Mouse (Mus musculus) hindbrain, embryonic 15.5 days (tissue): ENCODE measurements around the gene Baz1a. TPM values are rescaled to one million over a fixed set of nuclear protein-coding genes. Genes with fewer than 3 reads are reported as not detected.
"Not testable (repeated sequence)": the region's sequence is repeated elsewhere in the genome, so short reads cannot be mapped to it uniquely, and the experiment has no call there.

ENCODE experiments used
- ATAC-seq: fragments of 200-750 bp; cut with Nextera tagmentation; 2 replicates; pipeline ENCODE4 v1.8.0; 2017; ENCODE audit warnings: low read depth, moderate number of reproducible peaks, moderate TSS enrichment; ENCODE audit not compliant: low FRiP score
- H3K27ac ChIP-seq: fragments of 300-500 bp; sonication (generic); replicated peaks from 2 replicates; pipeline ENCODE4 v1.5.1; 2015; ENCODE audit warnings: mild to moderate bottlenecking, inconsistent platforms
- H3K27me3 ChIP-seq: fragments of 300-500 bp; sonication (generic); 2 replicates; pipeline ENCODE4 v1.6.1; 2015; ENCODE audit warnings: control low read depth, inconsistent platforms
- H3K36me3 ChIP-seq: fragments of 300-500 bp; sonication (generic); 2 replicates; pipeline ENCODE4 v1.6.1; 2015; ENCODE audit warnings: control low read depth, inconsistent platforms
- H3K4me1 ChIP-seq: fragments of 300-500 bp; sonication (generic); replicated peaks from 2 replicates; pipeline ENCODE4 v1.6.1; 2015; ENCODE audit warnings: control low read depth, inconsistent platforms
- H3K4me2 ChIP-seq: fragments of 300-500 bp; sonication (generic); 2 replicates; pipeline ENCODE4 v1.6.1; 2015; ENCODE audit warnings: moderate library complexity, mild to moderate bottlenecking, inconsistent platforms
- H3K4me3 ChIP-seq: fragments of 300-500 bp; sonication (generic); 2 replicates; pipeline ENCODE4 v1.5.1; 2015; ENCODE audit warnings: mild to moderate bottlenecking, inconsistent platforms
- H3K9ac ChIP-seq: fragments of 300-500 bp; sonication (generic); 2 replicates; pipeline ENCODE4 v1.6.1; 2015; ENCODE audit warnings: inconsistent platforms
- H3K9me3 ChIP-seq: fragments of 300-500 bp; sonication (generic); 2 replicates; pipeline ENCODE4 v1.6.1; 2016; ENCODE audit warnings: control low read depth, inconsistent platforms
- WGBS: fragments of 180-500 bp; shearing (Covaris S2); methylation state at CpG from one replicate; pipeline ENCODE4 v1.1.7; 2015; 5-methylcytosine and 5-hydroxymethylcytosine counted together
- polyA plus RNA-seq: library from polyadenylated mRNA; unstranded; fragments of >200 nt; fragmentation: Nextera tagmentation; extraction: Ambion mirVana; gene quantifications from 2 replicates; pipeline ENCODE4 v1.2.1, GENCODE M21; 2015

Baz1a gene
- polyA plus RNA-seq, 1 experiment from 2014 or later, result 7.0 TPM

DNA sequence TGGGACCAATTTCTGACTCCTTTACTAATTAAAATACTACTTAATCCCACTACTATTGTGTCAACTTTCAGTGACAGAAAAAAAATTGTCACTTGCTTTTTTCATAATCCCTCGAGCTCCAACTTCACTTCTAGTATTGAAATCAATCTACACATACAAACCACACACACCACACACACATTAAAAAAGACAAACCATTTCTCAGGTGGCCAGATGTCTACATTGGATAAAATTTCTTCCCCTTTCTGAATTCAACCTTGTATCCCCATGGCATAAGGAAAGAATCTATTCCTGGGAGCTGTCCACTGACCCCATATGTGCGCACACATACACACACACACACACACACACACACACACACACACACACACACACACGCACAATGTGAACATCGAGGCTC, 57.7 kb downstream of the Baz1a start:
- no peak overlapping the region for H3K4me2 ChIP-seq
- no peak for ATAC-seq
- H3K27ac ChIP-seq, result no peak overlapping the region
- H3K9ac ChIP-seq, result no peak overlapping the region
- no peaks in the 10 kb centered on the region for H3K27me3 ChIP-seq
- 90% methylated on average over 4 of the region's 4 CpGs for WGBS
- H3K4me3 ChIP-seq, result no peak overlapping the region
- no peaks in the 10 kb centered on the region for H3K36me3 ChIP-seq
- no peaks in the 10 kb centered on the region for H3K4me1 ChIP-seq
- no peaks in the 10 kb centered on the region for H3K9me3 ChIP-seq

DNA sequence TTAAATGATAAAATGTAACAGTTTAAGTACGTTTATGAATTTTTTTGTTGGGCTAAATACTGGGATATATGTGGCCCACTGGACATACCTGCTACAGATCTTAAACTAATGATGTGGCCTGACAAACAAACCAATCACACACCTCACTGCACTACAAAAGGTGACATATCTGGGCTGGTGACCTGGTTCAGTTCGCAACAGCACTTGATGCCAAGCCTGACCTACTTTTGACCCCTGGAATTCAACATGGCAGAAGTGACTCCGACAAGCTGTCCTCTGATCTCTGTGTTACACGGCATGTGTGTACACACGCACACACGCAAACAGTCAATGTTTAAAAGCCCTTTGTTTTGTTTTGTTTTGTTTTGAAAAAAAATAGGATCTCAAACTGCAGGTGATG, 68.0 kb downstream of the Baz1a start:
- no peaks in the 10 kb centered on the region for H3K27me3 ChIP-seq
- 78% methylated on average over 6 of the region's 6 CpGs for WGBS
- H3K36me3 ChIP-seq, result no peaks in the 10 kb centered on the region
- H3K4me1 ChIP-seq, result no peaks in the 10 kb centered on the region
- H3K4me2 ChIP-seq, result no peak overlapping the region
- no peaks in the 10 kb centered on the region for H3K9me3 ChIP-seq
- no peak overlapping the region for H3K27ac ChIP-seq
- no peak for ATAC-seq
- H3K4me3 ChIP-seq, result no peak overlapping the region
- no peak overlapping the region for H3K9ac ChIP-seq

DNA sequence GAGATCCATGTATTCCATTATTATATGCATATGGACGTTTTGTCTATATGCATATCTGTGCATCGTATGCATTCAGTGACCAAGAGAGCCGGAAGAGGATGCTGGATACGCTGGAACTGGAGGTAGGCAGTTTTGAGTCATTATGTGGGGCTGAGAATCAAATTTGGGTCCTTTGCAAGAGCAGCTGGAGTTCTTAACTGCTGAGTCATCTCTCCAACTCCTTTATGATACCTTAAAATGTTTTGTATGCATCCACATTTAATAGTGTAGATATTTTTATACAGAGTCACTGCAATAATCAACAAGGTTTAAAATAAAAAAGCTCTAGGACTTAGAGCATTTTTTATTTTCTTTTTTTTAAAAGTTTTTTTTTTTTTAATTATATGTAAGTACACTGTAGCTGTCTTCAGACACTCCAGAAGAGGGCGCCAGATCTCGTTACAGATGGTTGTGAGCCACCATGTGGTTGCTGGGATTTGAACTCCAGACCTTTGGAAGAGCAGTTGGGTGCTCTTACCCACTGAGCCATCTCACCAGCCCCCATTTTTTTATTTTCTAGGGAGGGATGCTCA, 71.5 kb downstream of the Baz1a start:
- not testable (repeated sequence) for H3K9me3 ChIP-seq, ATAC-seq, H3K27me3 ChIP-seq, H3K27ac ChIP-seq, H3K4me2 ChIP-seq, H3K4me3 ChIP-seq, H3K36me3 ChIP-seq, H3K9ac ChIP-seq, H3K4me1 ChIP-seq
- 94% methylated on average over 6 of the region's 6 CpGs for WGBS

DNA sequence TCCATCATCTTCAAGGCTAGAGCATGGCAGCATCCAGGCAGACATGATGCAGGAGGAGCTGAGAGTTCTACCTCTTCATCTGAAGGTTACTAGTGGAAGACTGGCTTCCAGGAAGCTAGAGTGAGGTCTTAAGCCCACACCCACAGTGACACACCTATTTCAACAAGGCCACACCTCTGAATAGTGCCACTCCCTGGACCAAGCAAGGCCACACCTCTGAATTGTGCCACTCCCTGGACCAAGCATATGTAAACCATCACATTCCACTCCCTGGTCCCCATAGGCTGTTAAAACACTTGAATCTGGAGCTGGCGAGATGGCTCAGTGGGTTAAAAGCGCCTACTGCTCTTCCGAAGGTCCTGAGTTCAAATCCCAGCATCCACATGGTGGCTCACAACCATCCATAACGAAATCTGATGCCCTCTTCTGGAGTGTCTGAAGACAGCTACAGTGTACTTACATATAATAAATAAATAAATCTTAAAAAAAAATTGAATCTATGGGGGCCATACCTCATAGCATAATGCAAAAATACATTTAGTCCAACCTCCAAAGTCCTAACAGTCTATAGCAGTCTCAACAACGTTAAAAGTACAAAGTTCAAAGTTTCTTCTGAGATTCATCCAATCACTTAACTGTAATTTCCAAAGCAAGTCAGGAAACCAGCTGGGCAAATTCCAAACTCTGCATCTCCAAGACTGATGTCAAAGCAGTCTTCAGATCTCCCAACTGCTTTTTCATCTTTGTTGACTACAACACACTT, 76.4 kb downstream of the Baz1a start:
- not testable (repeated sequence) for ATAC-seq, H3K4me2 ChIP-seq, H3K4me1 ChIP-seq, H3K27ac ChIP-seq, H3K27me3 ChIP-seq, H3K9me3 ChIP-seq, H3K9ac ChIP-seq, H3K36me3 ChIP-seq, H3K4me3 ChIP-seq
- 95% methylated on average over 5 of the region's 5 CpGs for WGBS

- ATAC-seq, result no peak
- 93% methylated on average over 3 of the region's 3 CpGs for WGBS
These were observed 103.8 kb downstream of the Baz1a start for GRCm38 (mm10) chr12:54910387-54910786.

DNA sequence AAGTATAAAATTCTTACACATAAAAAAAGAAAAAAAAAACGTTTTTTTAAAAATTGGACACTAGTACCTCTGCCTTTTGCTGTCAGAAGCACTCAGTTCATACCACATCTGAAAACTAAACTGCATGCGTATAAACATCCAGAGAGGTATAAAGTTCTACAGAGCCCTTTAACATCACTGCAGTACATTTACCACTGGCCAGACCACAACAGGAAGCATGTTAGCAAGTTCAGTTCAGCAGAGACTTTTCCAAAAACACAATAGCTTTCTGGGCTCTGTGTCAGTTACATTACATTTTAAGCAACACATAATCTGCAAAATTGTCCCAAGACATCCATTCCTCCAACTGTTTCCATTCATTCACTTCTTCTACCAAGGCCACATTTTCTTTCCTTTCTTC, 121.6 kb downstream of the Baz1a start:
- 70% methylated on average over 2 of the region's 2 CpGs for WGBS
- H3K27me3 ChIP-seq, H3K4me1 ChIP-seq, H3K9ac ChIP-seq, H3K36me3 ChIP-seq, H3K4me3 ChIP-seq, ATAC-seq, H3K9me3 ChIP-seq, H3K4me2 ChIP-seq, H3K27ac ChIP-seq: not testable (repeated sequence)

More at GRCm38 (mm10) chr12:54910387-54910786, 103.8 kb downstream of the Baz1a start:
- 0 out of 2 replicates have a peak, but pooled peaks cover 3% of the 10 kb centered on the region for H3K9me3 ChIP-seq
- H3K27ac ChIP-seq, result no peak overlapping the region
- H3K27me3 ChIP-seq, result no peaks in the 10 kb centered on the region
- no peaks in the 10 kb centered on the region for H3K4me1 ChIP-seq
- no peak overlapping the region for H3K9ac ChIP-seq
- no peak overlapping the region for H3K4me2 ChIP-seq
- H3K4me3 ChIP-seq, result no peak overlapping the region
- peaks cover 12% of the 10 kb centered on the region for H3K36me3 ChIP-seq

DNA sequence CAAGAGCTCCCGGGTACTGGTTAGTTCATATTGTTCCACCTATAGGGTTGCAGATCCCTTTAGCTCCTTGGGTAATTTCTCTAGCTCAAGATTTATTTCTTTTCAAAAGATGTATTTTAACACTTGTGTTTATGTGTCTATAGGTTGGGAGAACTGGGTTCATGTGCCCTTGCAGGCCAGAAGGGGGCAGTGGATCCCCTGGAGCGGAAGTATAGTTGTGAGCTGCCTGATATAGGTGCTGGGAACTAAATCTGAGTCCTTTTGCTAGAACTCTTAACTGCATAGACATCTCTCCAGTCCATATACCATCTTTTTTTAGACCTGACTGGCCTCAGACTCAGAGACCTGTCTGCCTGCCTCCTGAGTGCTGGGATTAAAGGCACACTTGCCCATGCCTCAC, 123.7 kb downstream of the Baz1a start:
- ATAC-seq, result no peak
- no peaks in the 10 kb centered on the region for H3K27me3 ChIP-seq

DNA sequence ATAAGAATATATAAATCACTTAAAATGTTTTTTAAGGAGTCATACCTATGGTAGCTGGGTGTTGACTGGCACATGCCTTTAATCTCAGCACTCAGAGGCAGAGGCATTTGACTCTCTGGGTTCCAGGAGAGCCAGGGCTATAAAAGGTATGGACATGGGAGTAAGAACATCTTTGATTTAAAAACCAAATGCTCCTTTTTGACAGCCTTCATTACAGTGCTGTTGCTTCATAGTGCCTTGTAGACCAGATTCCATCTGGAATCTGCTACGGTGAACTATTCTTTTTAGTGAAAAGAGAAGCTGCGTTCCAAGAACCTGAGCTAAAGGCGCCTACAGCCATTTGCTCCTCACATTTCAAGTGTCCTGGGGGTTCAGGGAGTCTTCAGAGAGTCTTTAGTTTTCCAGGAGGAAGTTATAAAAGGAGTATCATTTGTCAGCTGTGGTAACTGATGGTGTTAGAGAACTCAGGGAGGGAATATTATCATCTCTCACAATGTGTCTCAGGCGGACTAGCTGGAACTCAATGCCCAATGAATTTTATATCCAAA, 126.5 kb downstream of the Baz1a start:
- Histone ChIP-seq H3K27me3 (no peaks in the 10 kb centered on the region), H3K4me3 (no peak overlapping the region), H3K27ac (no peak overlapping the region), H3K36me3 (no peaks in the 10 kb centered on the region), H3K9me3 (no peaks in the 10 kb centered on the region), H3K4me2 (no peak overlapping the region), H3K9ac (no peak overlapping the region), H3K4me1 (no peaks in the 10 kb centered on the region)
- no peak for ATAC-seq
- WGBS, result 85% methylated on average over 4 of the region's 4 CpGs

More for the DNA sequence above, 123.7 kb downstream of the Baz1a start:
- H3K9me3 ChIP-seq, result no peaks in the 10 kb centered on the region
- no peak overlapping the region for H3K9ac ChIP-seq
- no peak overlapping the region for H3K4me2 ChIP-seq
- no peaks in the 10 kb centered on the region for H3K4me1 ChIP-seq
- no peak overlapping the region for H3K27ac ChIP-seq
- no peak overlapping the region for H3K4me3 ChIP-seq
- 97% methylated on average over 2 of the region's 2 CpGs for WGBS
- H3K36me3 ChIP-seq, result no peaks in the 10 kb centered on the region

DNA sequence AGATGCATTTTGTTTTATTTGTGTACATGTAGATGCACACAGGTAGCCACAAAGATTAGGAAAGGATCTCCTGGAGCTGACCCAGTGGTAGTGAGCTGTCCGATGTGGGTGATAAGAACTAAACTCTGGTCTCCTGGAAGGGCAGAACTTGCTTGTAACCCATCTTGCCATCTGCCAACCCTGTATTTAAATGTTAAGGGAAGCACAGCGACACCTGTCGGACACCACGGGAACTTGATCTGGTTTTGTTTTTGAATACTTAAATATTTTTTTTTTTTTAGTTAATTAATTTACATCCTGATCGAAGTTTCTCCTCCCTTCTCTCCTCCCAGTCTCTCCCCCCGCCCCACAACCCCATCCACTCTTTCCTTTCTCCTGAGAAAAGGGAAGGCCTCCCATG, 134.5 kb downstream of the Baz1a start:
- H3K4me3 ChIP-seq, result no peak overlapping the region
- no peak overlapping the region for H3K27ac ChIP-seq
- no peak overlapping the region for H3K9ac ChIP-seq
- 13% methylated on average over 6 of the region's 6 CpGs for WGBS
- no peaks in the 10 kb centered on the region for H3K36me3 ChIP-seq
- no peak for ATAC-seq
- no peak overlapping the region for H3K4me2 ChIP-seq
- no peaks in the 10 kb centered on the region for H3K4me1 ChIP-seq
- H3K9me3 ChIP-seq, result no peaks in the 10 kb centered on the region
- no peaks in the 10 kb centered on the region for H3K27me3 ChIP-seq

GRCm38 (mm10) chr12:54879211-54879610, 134.9 kb downstream of the Baz1a start:
- 79% methylated on average over 5 of the region's 5 CpGs for WGBS
- H3K4me1 ChIP-seq, result no peaks in the 10 kb centered on the region
- no peaks in the 10 kb centered on the region for H3K27me3 ChIP-seq
- no peaks in the 10 kb centered on the region for H3K9me3 ChIP-seq
- no peak overlapping the region for H3K27ac ChIP-seq
- no peak for ATAC-seq
- H3K4me3 ChIP-seq, result no peak overlapping the region
- no peaks in the 10 kb centered on the region for H3K36me3 ChIP-seq
- H3K4me2 ChIP-seq, result no peak overlapping the region
- H3K9ac ChIP-seq, result no peak overlapping the region

DNA sequence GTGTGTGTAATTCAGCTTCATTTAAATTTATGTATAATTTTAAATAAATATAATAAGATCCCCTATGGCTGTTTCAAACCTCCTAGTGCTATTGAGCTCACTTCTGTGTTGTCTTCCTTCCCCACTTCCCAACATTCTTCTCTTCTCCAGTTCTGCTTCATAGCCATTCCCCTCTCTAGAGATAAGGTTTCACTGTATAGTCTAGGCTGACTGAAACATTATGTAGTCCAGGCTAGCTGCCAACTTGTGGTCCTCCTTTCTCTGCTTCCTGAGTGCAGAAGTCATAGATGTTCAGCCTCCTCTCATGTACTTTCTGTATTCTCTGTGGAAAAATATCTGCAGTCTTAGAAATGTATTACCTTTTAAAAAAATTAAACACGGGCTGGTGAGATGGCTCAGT, 136.3 kb downstream of the Baz1a start:
- ATAC-seq, result no peak
- Histone ChIP-seq H3K4me2 (no peak overlapping the region), H3K9me3 (no peaks in the 10 kb centered on the region), H3K27me3 (no peaks in the 10 kb centered on the region), H3K36me3 (no peaks in the 10 kb centered on the region), H3K27ac (no peak overlapping the region), H3K4me1 (no peaks in the 10 kb centered on the region), H3K9ac (no peak overlapping the region), H3K4me3 (no peak overlapping the region)
- WGBS, result 85% methylated on average over 1 of the region's 1 CpGs

- Histone ChIP-seq H3K36me3 (no peaks in the 10 kb centered on the region), H3K9ac (no peak overlapping the region), H3K27me3 (no peaks in the 10 kb centered on the region), H3K9me3 (no peaks in the 10 kb centered on the region), H3K4me1 (no peaks in the 10 kb centered on the region), H3K27ac (no peak overlapping the region), H3K4me3 (no peak overlapping the region), H3K4me2 (no peak overlapping the region)
- WGBS, result 43% methylated on average over 5 of the region's 5 CpGs
- ATAC-seq, result no peak
These were observed 137.3 kb downstream of the Baz1a start for GRCm38 (mm10) chr12:54876879-54877278.
